Mouse (Mus musculus): ENCODE measurements around the gene Slc25a21. TPM values are rescaled to one million over a fixed set of nuclear protein-coding genes. Genes with fewer than 3 reads are reported as not detected.

Gene Slc25a21
- polyA plus RNA-seq (2014; fragmentation: Nextera tagmentation; extraction: Ambion mirVana) = 0.19 and 0.40 TPM in 2 replicates

- Histone ChIP-seq H3K4me2 (ENCODE audit: low read length) (peak within 1 kb of the TSS; percentile 83), H3K36me3 (ENCODE audit: control insufficient read depth, insufficient read depth, low read length) (no peaks in the 10 kb centered on the region), H3K4me3 (ENCODE audit: low read depth, low read length) (peak within 1 kb of the TSS; percentile 50), H3K27me3 (replicated peaks; ENCODE audit: control insufficient read depth, insufficient read depth, low read length) (peaks cover 18% of the 10 kb centered on the region; the same call in 1 of the 2 replicates), H3K9ac (ENCODE audit: low read length) (peak within 1 kb of the TSS; percentile 39), H3K4me1 (replicated peaks; ENCODE audit: control insufficient read depth, insufficient read depth, low read length) (no peaks in the 10 kb centered on the region), H3K27ac (ENCODE audit: low read depth) (no peak within 1 kb of the TSS), H3K9me3 (ENCODE audit: control insufficient read depth, low read length) (no peaks in the 10 kb centered on the region)
- no peak for DNase-seq (ENCODE audit: low spot score)
- ATAC-seq (replicated peaks; ENCODE audit: low FRiP score, low TSS enrichment, low read depth) = no peak
- 75% methylated on average over 10 of the region's 10 CpGs for WGBS
Observed at GRCm38 (mm10) chr12:57197363-57198026, at the start of gene Slc25a21. Slc25a21 (minus strand) TSS chr12:57197472.

- no peaks in the 10 kb centered on the region for H3K4me1 ChIP-seq (replicated peaks; ENCODE audit: control insufficient read depth, insufficient read depth, low read length)
- no peaks in the 10 kb centered on the region for H3K9me3 ChIP-seq (ENCODE audit: control insufficient read depth, low read length)
- no peak overlapping the region for H3K27ac ChIP-seq (ENCODE audit: low read depth)
- H3K4me2 ChIP-seq (ENCODE audit: low read length) = no peak overlapping the region
- no peaks in the 10 kb centered on the region for H3K27me3 ChIP-seq (replicated peaks; ENCODE audit: control insufficient read depth, insufficient read depth, low read length)
- no peak for ATAC-seq (replicated peaks; ENCODE audit: low FRiP score, low TSS enrichment, low read depth)
- H3K4me3 ChIP-seq (ENCODE audit: low read depth, low read length) = no peak overlapping the region
- peaks cover 27% of the 10 kb centered on the region for H3K36me3 ChIP-seq (ENCODE audit: control insufficient read depth, insufficient read depth, low read length)
- 92% methylated on average over 5 of the region's 5 CpGs for WGBS
- DNase-seq (ENCODE audit: low spot score) = no peak
- no peak overlapping the region for H3K9ac ChIP-seq (ENCODE audit: low read length)
Observed at GRCm38 (mm10) chr12:57243671-57244495, 46.6 kb upstream of the Slc25a21 start.

GRCm38 (mm10) chr12:57233386-57233785 is 36.1 kb upstream of the Slc25a21 start:
- Histone ChIP-seq H3K9me3 (ENCODE audit: control insufficient read depth, low read length) (no peaks in the 10 kb centered on the region), H3K36me3 (ENCODE audit: control insufficient read depth, insufficient read depth, low read length) (peaks cover 10% of the 10 kb centered on the region), H3K4me1 (replicated peaks; ENCODE audit: control insufficient read depth, insufficient read depth, low read length) (peaks cover 5% of the 10 kb centered on the region; the same call in 1 of the 2 replicates), H3K27ac (ENCODE audit: low read depth) (no peak overlapping the region), H3K9ac (ENCODE audit: low read length) (no peak overlapping the region), H3K27me3 (replicated peaks; ENCODE audit: control insufficient read depth, insufficient read depth, low read length) (no peaks in the 10 kb centered on the region), H3K4me2 (ENCODE audit: low read length) (no peak overlapping the region), H3K4me3 (ENCODE audit: low read depth, low read length) (no peak overlapping the region)
- no peak for DNase-seq (ENCODE audit: low spot score)
- ATAC-seq (replicated peaks; ENCODE audit: low FRiP score, low TSS enrichment, low read depth) = no peak
- WGBS = 83% methylated on average over 5 of the region's 5 CpGs

- Histone ChIP-seq H3K9me3 (ENCODE audit: control insufficient read depth, low read length) (no peaks in the 10 kb centered on the region), H3K4me1 (replicated peaks; ENCODE audit: control insufficient read depth, insufficient read depth, low read length) (peaks cover 5% of the 10 kb centered on the region; the same call in 1 of the 2 replicates), H3K27me3 (replicated peaks; ENCODE audit: control insufficient read depth, insufficient read depth, low read length) (no peaks in the 10 kb centered on the region), H3K9ac (ENCODE audit: low read length) (peak overlapping the region; percentile 87), H3K4me3 (ENCODE audit: low read depth, low read length) (peak overlapping the region; percentile 76), H3K36me3 (ENCODE audit: control insufficient read depth, insufficient read depth, low read length) (peaks cover 4% of the 10 kb centered on the region), H3K4me2 (ENCODE audit: low read length) (peak overlapping the region; percentile 56), H3K27ac (ENCODE audit: low read depth) (peak overlapping the region; percentile 91; the same call in 1 of the 2 replicates)
- DNase-seq (ENCODE audit: low spot score) = peak; percentile 61
- no peak for ATAC-seq (replicated peaks; ENCODE audit: low FRiP score, low TSS enrichment, low read depth)
- WGBS = 61% methylated on average over 14 of the region's 14 CpGs
Observed at GRCm38 (mm10) chr12:57231085-57231875, 34.0 kb upstream of the Slc25a21 start.

GRCm38 (mm10) chr12:57230192-57230706 is 33.0 kb upstream of the Slc25a21 start, which contains the start of the genes Prps1l3 and Mipol1:
Prps1l3 (plus strand) TSS chr12:57230412.
Mipol1 (plus strand) TSS chr12:57230427.
- peak; percentile 96 for ATAC-seq (replicated peaks; ENCODE audit: low FRiP score, low TSS enrichment, low read depth)
- peak; percentile 94 for DNase-seq (ENCODE audit: low spot score)
- 2% methylated on average over 57 of the region's 58 CpGs for WGBS
- peak within 1 kb of the TSS; percentile 87 for H3K9ac ChIP-seq (ENCODE audit: low read length)
- peak within 1 kb of the TSS; percentile 91 for H3K27ac ChIP-seq (ENCODE audit: low read depth)
- peak within 1 kb of the TSS; percentile 56 for H3K4me2 ChIP-seq (ENCODE audit: low read length)
- H3K4me1 ChIP-seq (replicated peaks; ENCODE audit: control insufficient read depth, insufficient read depth, low read length) = peaks cover 5% of the 10 kb centered on the region; the same call in 1 of the 2 replicates
- peak within 1 kb of the TSS; percentile 76 for H3K4me3 ChIP-seq (ENCODE audit: low read depth, low read length)
- H3K36me3 ChIP-seq (ENCODE audit: control insufficient read depth, insufficient read depth, low read length) = peaks cover 4% of the 10 kb centered on the region
- no peaks in the 10 kb centered on the region for H3K27me3 ChIP-seq (replicated peaks; ENCODE audit: control insufficient read depth, insufficient read depth, low read length)
- no peaks in the 10 kb centered on the region for H3K9me3 ChIP-seq (ENCODE audit: control insufficient read depth, low read length)

GRCm38 (mm10) chr12:57229703-57230102 is 32.4 kb upstream of the Slc25a21 start:
- H3K9ac ChIP-seq (ENCODE audit: low read length) = peak overlapping the region; percentile 49; the same call in 1 of the 2 replicates
- no peaks in the 10 kb centered on the region for H3K9me3 ChIP-seq (ENCODE audit: control insufficient read depth, low read length)
- H3K27ac ChIP-seq (ENCODE audit: low read depth) = peak overlapping the region; percentile 91
- 25% methylated on average over 4 of the region's 4 CpGs for WGBS
- DNase-seq (ENCODE audit: low spot score) (no peak), ATAC-seq (replicated peaks; ENCODE audit: low FRiP score, low TSS enrichment, low read depth) (no peak)
- peaks cover 4% of the 10 kb centered on the region for H3K36me3 ChIP-seq (ENCODE audit: control insufficient read depth, insufficient read depth, low read length)
- H3K27me3 ChIP-seq (replicated peaks; ENCODE audit: control insufficient read depth, insufficient read depth, low read length) = no peaks in the 10 kb centered on the region
- H3K4me3 ChIP-seq (ENCODE audit: low read depth, low read length) = peak overlapping the region; percentile 76
- peak overlapping the region; percentile 56 for H3K4me2 ChIP-seq (ENCODE audit: low read length)
- peaks cover 5% of the 10 kb centered on the region; the same call in 1 of the 2 replicates for H3K4me1 ChIP-seq (replicated peaks; ENCODE audit: control insufficient read depth, insufficient read depth, low read length)

GRCm38 (mm10) chr12:57227776-57228175 is 30.5 kb upstream of the Slc25a21 start:
- Histone ChIP-seq H3K9ac (ENCODE audit: low read length) (no peak overlapping the region), H3K27me3 (replicated peaks; ENCODE audit: control insufficient read depth, insufficient read depth, low read length) (no peaks in the 10 kb centered on the region), H3K4me2 (ENCODE audit: low read length) (no peak overlapping the region), H3K27ac (ENCODE audit: low read depth) (no peak overlapping the region), H3K4me1 (replicated peaks; ENCODE audit: control insufficient read depth, insufficient read depth, low read length) (peaks cover 5% of the 10 kb centered on the region; the same call in 1 of the 2 replicates), H3K9me3 (ENCODE audit: control insufficient read depth, low read length) (no peaks in the 10 kb centered on the region), H3K36me3 (ENCODE audit: control insufficient read depth, insufficient read depth, low read length) (no peaks in the 10 kb centered on the region), H3K4me3 (ENCODE audit: low read depth, low read length) (no peak overlapping the region)
- 84% methylated on average over 7 of the region's 8 CpGs for WGBS
- DNase-seq (ENCODE audit: low spot score) (no peak), ATAC-seq (replicated peaks; ENCODE audit: low FRiP score, low TSS enrichment, low read depth) (no peak)

- Histone ChIP-seq H3K36me3 (ENCODE audit: control insufficient read depth, insufficient read depth, low read length) (no peaks in the 10 kb centered on the region), H3K4me2 (ENCODE audit: low read length) (no peak overlapping the region), H3K9me3 (ENCODE audit: control insufficient read depth, low read length) (no peaks in the 10 kb centered on the region), H3K4me1 (replicated peaks; ENCODE audit: control insufficient read depth, insufficient read depth, low read length) (peaks cover 3% of the 10 kb centered on the region; the same call in 1 of the 2 replicates), H3K4me3 (ENCODE audit: low read depth, low read length) (no peak overlapping the region), H3K9ac (ENCODE audit: low read length) (no peak overlapping the region), H3K27ac (ENCODE audit: low read depth) (no peak overlapping the region), H3K27me3 (replicated peaks; ENCODE audit: control insufficient read depth, insufficient read depth, low read length) (no peaks in the 10 kb centered on the region)
- no peak for ATAC-seq (replicated peaks; ENCODE audit: low FRiP score, low TSS enrichment, low read depth)
- 86% methylated on average over 9 of the region's 9 CpGs for WGBS
- DNase-seq (ENCODE audit: low spot score) = no peak
Observed at GRCm38 (mm10) chr12:57226411-57226810, 29.1 kb upstream of the Slc25a21 start.

Data from intestine, embryonic 14.5 days (tissue).